Mouse (Mus musculus): ENCODE results near the gene Entpd8. TPM values are rescaled to one million over a fixed set of nuclear protein-coding genes. Genes with fewer than 3 reads are reported as not detected.
A peak's percentile ranks its signal among the peaks of the same experiment; 100 is the strongest.

Entpd8 gene
- polyA plus RNA-seq, 1 experiment from 2014 or later = not detected

GRCm38 (mm10) chr2:25106045-25106444 lies 25.9 kb downstream of the Entpd8 start:
- H3K27ac ChIP-seq (ENCODE audit: low read depth, low read length) = no peak overlapping the region
- no peak overlapping the region for H3K4me3 ChIP-seq (ENCODE audit: low read length)
- WGBS = 71% methylated on average over 3 of the region's 3 CpGs

GRCm38 (mm10) chr2:25109487-25109886 lies 29.4 kb downstream of the Entpd8 start:
- Histone ChIP-seq H3K9me3 (ENCODE audit: control insufficient read depth, low read length) (no peaks in the 10 kb centered on the region), H3K4me3 (ENCODE audit: low read length) (no peak overlapping the region), H3K4me1 (ENCODE audit: control insufficient read depth, insufficient read depth, low read depth, low read length) (no peaks in the 10 kb centered on the region), H3K9ac (ENCODE audit: low read depth, low read length) (no peak overlapping the region), H3K27ac (ENCODE audit: low read depth, low read length) (no peak overlapping the region), H3K27me3 (replicated peaks; ENCODE audit: control insufficient read depth, insufficient read depth, low read length) (no peaks in the 10 kb centered on the region), H3K36me3 (ENCODE audit: control insufficient read depth, insufficient read depth, low read length) (no peaks in the 10 kb centered on the region), H3K4me2 (ENCODE audit: low read length) (no peak overlapping the region)
- ATAC-seq = peak; percentile 24; the same call in 1 of the 2 replicates

More at GRCm38 (mm10) chr2:25106045-25106444, 25.9 kb downstream of the Entpd8 start:
- no peaks in the 10 kb centered on the region for H3K4me1 ChIP-seq (ENCODE audit: control insufficient read depth, insufficient read depth, low read depth, low read length)
- no peak overlapping the region for H3K9ac ChIP-seq (ENCODE audit: low read depth, low read length)
- H3K36me3 ChIP-seq (ENCODE audit: control insufficient read depth, insufficient read depth, low read length) = no peaks in the 10 kb centered on the region
- H3K9me3 ChIP-seq (ENCODE audit: control insufficient read depth, low read length) = no peaks in the 10 kb centered on the region
- no peak for ATAC-seq
- no peak overlapping the region for H3K4me2 ChIP-seq (ENCODE audit: low read length)
- no peaks in the 10 kb centered on the region for H3K27me3 ChIP-seq (replicated peaks; ENCODE audit: control insufficient read depth, insufficient read depth, low read length)

GRCm38 (mm10) chr2:25110505-25111183 lies 30.5 kb downstream of the Entpd8 start:
- H3K4me1 ChIP-seq (ENCODE audit: control insufficient read depth, insufficient read depth, low read depth, low read length) = no peaks in the 10 kb centered on the region
- H3K27ac ChIP-seq (ENCODE audit: low read depth, low read length) = no peak overlapping the region
- ATAC-seq = no peak
- no peaks in the 10 kb centered on the region for H3K36me3 ChIP-seq (ENCODE audit: control insufficient read depth, insufficient read depth, low read length)
- no peak overlapping the region for H3K4me3 ChIP-seq (ENCODE audit: low read length)
- no peak overlapping the region for H3K4me2 ChIP-seq (ENCODE audit: low read length)
- no peak overlapping the region for H3K9ac ChIP-seq (ENCODE audit: low read depth, low read length)
- no peaks in the 10 kb centered on the region for H3K27me3 ChIP-seq (replicated peaks; ENCODE audit: control insufficient read depth, insufficient read depth, low read length)
- H3K9me3 ChIP-seq (ENCODE audit: control insufficient read depth, low read length) = no peaks in the 10 kb centered on the region

- H3K36me3 ChIP-seq (ENCODE audit: control insufficient read depth, insufficient read depth, low read length) = no peaks in the 10 kb centered on the region
- no peaks in the 10 kb centered on the region for H3K4me1 ChIP-seq (ENCODE audit: control insufficient read depth, insufficient read depth, low read depth, low read length)
- no peak overlapping the region for H3K9ac ChIP-seq (ENCODE audit: low read depth, low read length)
- 48% methylated on average over 9 of the region's 9 CpGs for WGBS
- H3K4me2 ChIP-seq (ENCODE audit: low read length) = no peak overlapping the region
- H3K4me3 ChIP-seq (ENCODE audit: low read length) = no peak overlapping the region
- no peak overlapping the region for H3K27ac ChIP-seq (ENCODE audit: low read depth, low read length)
- ATAC-seq = peak; percentile 61; the same call in 1 of the 2 replicates
- no peaks in the 10 kb centered on the region for H3K27me3 ChIP-seq (replicated peaks; ENCODE audit: control insufficient read depth, insufficient read depth, low read length)
- H3K9me3 ChIP-seq (ENCODE audit: control insufficient read depth, low read length) = no peaks in the 10 kb centered on the region
These were observed 31.2 kb downstream of the Entpd8 start for GRCm38 (mm10) chr2:25111184-25111791.

GRCm38 (mm10) chr2:25114308-25114707 lies 34.2 kb downstream of the Entpd8 start:
- H3K4me1 ChIP-seq (ENCODE audit: control insufficient read depth, insufficient read depth, low read depth, low read length) = no peaks in the 10 kb centered on the region
- H3K9me3 ChIP-seq (ENCODE audit: control insufficient read depth, low read length) = no peaks in the 10 kb centered on the region; the same call in 1 of the 2 replicates
- 92% methylated on average over 2 of the region's 2 CpGs for WGBS
- no peak for ATAC-seq
- H3K9ac ChIP-seq (ENCODE audit: low read depth, low read length) = no peak overlapping the region
- H3K36me3 ChIP-seq (ENCODE audit: control insufficient read depth, insufficient read depth, low read length) = no peaks in the 10 kb centered on the region
- no peak overlapping the region for H3K27ac ChIP-seq (ENCODE audit: low read depth, low read length)
- H3K27me3 ChIP-seq (replicated peaks; ENCODE audit: control insufficient read depth, insufficient read depth, low read length) = no peaks in the 10 kb centered on the region
- no peak overlapping the region for H3K4me3 ChIP-seq (ENCODE audit: low read length)
- no peak overlapping the region for H3K4me2 ChIP-seq (ENCODE audit: low read length)

GRCm38 (mm10) chr2:25115442-25115841 lies 35.3 kb downstream of the Entpd8 start:
- H3K9me3 ChIP-seq (ENCODE audit: control insufficient read depth, low read length) = no peaks in the 10 kb centered on the region; the same call in 1 of the 2 replicates
- no peaks in the 10 kb centered on the region for H3K4me1 ChIP-seq (ENCODE audit: control insufficient read depth, insufficient read depth, low read depth, low read length)
- H3K4me3 ChIP-seq (ENCODE audit: low read length) = no peak overlapping the region
- H3K36me3 ChIP-seq (ENCODE audit: control insufficient read depth, insufficient read depth, low read length) = no peaks in the 10 kb centered on the region
- no peak overlapping the region for H3K27ac ChIP-seq (ENCODE audit: low read depth, low read length)
- 54% methylated on average over 2 of the region's 2 CpGs for WGBS
- no peaks in the 10 kb centered on the region for H3K27me3 ChIP-seq (replicated peaks; ENCODE audit: control insufficient read depth, insufficient read depth, low read length)
- H3K4me2 ChIP-seq (ENCODE audit: low read length) = no peak overlapping the region
- H3K9ac ChIP-seq (ENCODE audit: low read depth, low read length) = no peak overlapping the region
- no peak for ATAC-seq

GRCm38 (mm10) chr2:25120963-25121362 lies 40.9 kb downstream of the Entpd8 start:
- Histone ChIP-seq H3K27me3 (replicated peaks; ENCODE audit: control insufficient read depth, insufficient read depth, low read length) (no peaks in the 10 kb centered on the region), H3K9me3 (ENCODE audit: control insufficient read depth, low read length) (no peaks in the 10 kb centered on the region; the same call in 1 of the 2 replicates), H3K4me1 (ENCODE audit: control insufficient read depth, insufficient read depth, low read depth, low read length) (no peaks in the 10 kb centered on the region; the same call in 1 of the 2 replicates), H3K27ac (ENCODE audit: low read depth, low read length) (no peak overlapping the region), H3K36me3 (ENCODE audit: control insufficient read depth, insufficient read depth, low read length) (no peaks in the 10 kb centered on the region), H3K4me2 (ENCODE audit: low read length) (no peak overlapping the region), H3K4me3 (ENCODE audit: low read length) (no peak overlapping the region), H3K9ac (ENCODE audit: low read depth, low read length) (no peak overlapping the region)
- no peak for ATAC-seq
- 89% methylated on average over 7 of the region's 7 CpGs for WGBS

GRCm38 (mm10) chr2:25122666-25123065 lies 42.6 kb downstream of the Entpd8 start:
- H3K9me3 ChIP-seq (ENCODE audit: control insufficient read depth, low read length) = no peaks in the 10 kb centered on the region
- no peak overlapping the region for H3K4me2 ChIP-seq (ENCODE audit: low read length)
- 56% methylated on average over 2 of the region's 2 CpGs for WGBS
- H3K27ac ChIP-seq (ENCODE audit: low read depth, low read length) = no peak overlapping the region
- ATAC-seq = no peak
- no peak overlapping the region for H3K9ac ChIP-seq (ENCODE audit: low read depth, low read length)
- no peaks in the 10 kb centered on the region for H3K27me3 ChIP-seq (replicated peaks; ENCODE audit: control insufficient read depth, insufficient read depth, low read length)
- H3K4me3 ChIP-seq (ENCODE audit: low read length) = no peak overlapping the region
- H3K36me3 ChIP-seq (ENCODE audit: control insufficient read depth, insufficient read depth, low read length) = no peaks in the 10 kb centered on the region
- H3K4me1 ChIP-seq (ENCODE audit: control insufficient read depth, insufficient read depth, low read depth, low read length) = peaks cover 8% of the 10 kb centered on the region

- H3K4me2 ChIP-seq (ENCODE audit: low read length) = no peak overlapping the region
- no peak for ATAC-seq
- 89% methylated on average over 5 of the region's 5 CpGs for WGBS
- no peak overlapping the region for H3K27ac ChIP-seq (ENCODE audit: low read depth, low read length)
- no peak overlapping the region for H3K4me3 ChIP-seq (ENCODE audit: low read length)
- no peaks in the 10 kb centered on the region for H3K27me3 ChIP-seq (replicated peaks; ENCODE audit: control insufficient read depth, insufficient read depth, low read length)
- H3K4me1 ChIP-seq (ENCODE audit: control insufficient read depth, insufficient read depth, low read depth, low read length) = peaks cover 13% of the 10 kb centered on the region
- no peaks in the 10 kb centered on the region for H3K9me3 ChIP-seq (ENCODE audit: control insufficient read depth, low read length)
- H3K9ac ChIP-seq (ENCODE audit: low read depth, low read length) = no peak overlapping the region
- H3K36me3 ChIP-seq (ENCODE audit: control insufficient read depth, insufficient read depth, low read length) = no peaks in the 10 kb centered on the region
These were observed 43.4 kb downstream of the Entpd8 start for GRCm38 (mm10) chr2:25123527-25123926.
